Comparison of ENCODE assay signal across 22 mouse cellular contexts in genomic region chr13:57841141-57841848, GRCm38 (mm10).
DNase-seq lines count a peak whose midpoint lies in the region; ATAC-seq and TF ChIP-seq lines count a peak whose summit lies in the region.
"Had no signal": no experiment of that assay in that cellular context is flagged by ENCODE, and none has a peak within 500 bp of the region (broad histone marks: within the 10 kb centered on the region; RNA-seq: fewer than 3 reads in every experiment).

No protein-coding gene starts in this region.

- WGBS in midbrain, postnatal 0 days = 88% methylated on average over 5 of the region's 5 CpGs

- no peak for DNase-seq in cerebellum, postnatal 4 days (ENCODE audit: low spot score in 2 of 2)
- DNase-seq in cerebellum, adult 11-12 months = peak; percentile 48
- peak; percentile 69 for DNase-seq in cerebellum, adult 9-10 months
- no peak for DNase-seq in midbrain, postnatal 0 days (ENCODE audit: low spot score)
- DNase-seq in frontal cortex, postnatal 10 days (ENCODE audit: low spot score in 2 of 2) = no peak
- DNase-seq in neural tube, embryonic 10.5 days (ENCODE audit: extremely low spot score, low spot score) = no peak
- DNase-seq: adrenal gland, adult 8-10 months; adrenal gland, postnatal 36 days; B cell, adult 2 months; gastrocnemius, postnatal 10 days; heart, postnatal 4 days; kidney, adult 8-10 months had no signal

- H3K4me2 ChIP-seq in midbrain, postnatal 0 days (ENCODE audit: low read depth, low read length, poor library complexity, severe bottlenecking) = no peak overlapping the region
- H3K4me2 ChIP-seq: heart, embryonic 13.5 days; hindbrain, embryonic 12.5 days had no signal

- H3K9me3 ChIP-seq in midbrain, postnatal 0 days (ENCODE audit: low read length) = no peaks in the 10 kb centered on the region
- H3K9me3 ChIP-seq: embryonic facial prominence, embryonic 10.5 days; heart, embryonic 13.5 days; hindbrain, embryonic 12.5 days had no signal

- no peaks in the 10 kb centered on the region for H3K27me3 ChIP-seq in midbrain, postnatal 0 days (ENCODE audit: insufficient read depth, low read length)
- H3K27me3 ChIP-seq: heart, embryonic 13.5 days; hindbrain, embryonic 12.5 days had no signal

- H3K27ac ChIP-seq in midbrain, postnatal 0 days (ENCODE audit: low read depth, low read length) = no peak overlapping the region
- H3K27ac ChIP-seq: embryonic facial prominence, embryonic 10.5 days; heart, embryonic 13.5 days; hindbrain, embryonic 12.5 days had no signal

- no peak overlapping the region for H3K9ac ChIP-seq in midbrain, postnatal 0 days (replicated peaks; ENCODE audit: low read length, poor library complexity, severe bottlenecking)
- H3K9ac ChIP-seq: heart, embryonic 13.5 days; hindbrain, embryonic 12.5 days had no signal

- peak; percentile 83 for ATAC-seq in cerebellum, adult (ENCODE audit: insufficient number of reproducible peaks, low FRiP score, low TSS enrichment)
- no peak for ATAC-seq in midbrain, postnatal 0 days (ENCODE audit: low FRiP score)
- ATAC-seq: CD4-positive, CD25-positive, alpha-beta regulatory T cell, adult 4 months; forebrain, embryonic 14.5 days; hindbrain, embryonic 16.5 days; inflammation-experienced regulatory T-cells, adult 6 months; intestine, postnatal 0 days had no signal

- no peak for TF ChIP-seq CTCF in midbrain, postnatal 0 days (IDR thresholded peaks at IDR 0.05)

- H3K36me3 ChIP-seq in midbrain, postnatal 0 days (ENCODE audit: insufficient read depth, low read length) = no peaks in the 10 kb centered on the region
- H3K36me3 ChIP-seq: embryonic facial prominence, embryonic 10.5 days; G1E; heart, embryonic 13.5 days; hindbrain, embryonic 12.5 days had no signal

- no peaks in the 10 kb centered on the region for H3K4me1 ChIP-seq in midbrain, postnatal 0 days (ENCODE audit: insufficient read depth, low read length)
- H3K4me1 ChIP-seq: heart, embryonic 13.5 days; hindbrain, embryonic 12.5 days had no signal

- H3K4me3 ChIP-seq in midbrain, postnatal 0 days (ENCODE audit: low read depth, low read length) = no peak overlapping the region
- H3K4me3 ChIP-seq: embryonic facial prominence, embryonic 10.5 days; heart, embryonic 13.5 days; hindbrain, embryonic 12.5 days had no signal

Comparison
In these comparisons a context has a peak if more than half of its experiments do, and no peak if none do; other contexts are left out.
1. DNase-seq: peak in cerebellum, adult 11-12 months (single experiment) and cerebellum, adult 9-10 months (single experiment); none in cerebellum, postnatal 4 days (0 of 2), midbrain, postnatal 0 days (single experiment), frontal cortex, postnatal 10 days (0 of 2) and neural tube, embryonic 10.5 days (single experiment).